18 mouse cellular contexts compared by ENCODE assay signal in the genomic region with DNA sequence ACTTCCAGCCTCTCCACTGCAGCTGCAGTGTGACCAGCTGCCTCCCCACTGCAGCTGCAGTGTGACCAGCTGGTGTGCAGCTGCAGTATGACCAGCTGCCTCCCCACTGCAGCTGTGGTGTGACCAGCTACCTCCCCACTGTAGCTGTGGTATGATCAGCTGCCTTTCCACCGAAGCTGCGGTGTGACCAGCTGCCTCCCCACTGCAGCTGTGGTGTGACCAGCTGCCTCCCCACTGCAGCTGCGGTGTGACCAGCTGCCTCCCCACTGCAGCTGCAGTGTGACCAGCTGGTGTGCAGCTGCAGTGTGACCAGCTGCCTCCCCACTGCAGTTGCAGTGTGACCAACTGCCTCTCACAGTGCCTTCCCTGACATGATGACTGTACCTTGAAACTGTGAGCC. TPM values are rescaled to one million over a fixed set of nuclear protein-coding genes. Genes with fewer than 3 reads are reported as not detected.
DNase-seq lines count a peak whose midpoint lies in the region; ATAC-seq and TF ChIP-seq lines count a peak whose summit lies in the region.
"Had no signal": no experiment of that assay in that cellular context is flagged by ENCODE, and none has a peak within 500 bp of the region (broad histone marks: within the 10 kb centered on the region; RNA-seq: fewer than 3 reads in every experiment).

No protein-coding gene starts in this region.

- DNase-seq in G1E (ENCODE audit: low spot score) = no peak
- no peak for DNase-seq in midbrain, embryonic 14.5 days
- no peak for DNase-seq in frontal cortex, postnatal 14 days (ENCODE audit: low spot score in 2 of 2)
- DNase-seq: adrenal gland, adult 2 months; adrenal gland, adult 8-10 months; adrenal gland, postnatal 10 days; adrenal gland, postnatal 14 days; adrenal gland, postnatal 25 days; adrenal gland, postnatal 36 days; B cell, adult 2 months; cerebellum, adult 11 months; cerebellum, adult 11-12 months; cerebellum, adult 18-20 months; cerebellum, adult 2 months had no signal

- no peak overlapping the region for H3K27ac ChIP-seq in midbrain, embryonic 14.5 days (replicated peaks; ENCODE audit: low read depth, low read length)

- no peak overlapping the region for H3K4me2 ChIP-seq in myocyte (ENCODE audit: low read depth)
- H3K4me2 ChIP-seq in midbrain, embryonic 14.5 days (ENCODE audit: low read length) = no peak overlapping the region

- no peak for ATAC-seq in G1E (ENCODE audit: extremely low read depth, insufficient number of reproducible peaks, low FRiP score, poor library complexity, severe bottlenecking)
- no peak for ATAC-seq in midbrain, embryonic 14.5 days (ENCODE audit: low FRiP score, low TSS enrichment)
- ATAC-seq: activated CD4-positive, CD25-positive, alpha-beta regulatory T cell, adult 4 months; CD4-positive, CD25-positive, alpha-beta regulatory T cell, adult 4 months; Patski had no signal

- no peak overlapping the region for H3ac ChIP-seq in myocyte (ENCODE audit: control insufficient read depth, insufficient read length)

- no peak for TF ChIP-seq CTCF in G1E (IDR thresholded peaks at IDR 0.05; ENCODE audit: low read depth, low read length)

- H3K36me3 ChIP-seq in G1E (replicated peaks) = no peaks in the 10 kb centered on the region
- H3K36me3 ChIP-seq in myocyte (ENCODE audit: control insufficient read depth, insufficient read depth) = no peaks in the 10 kb centered on the region
- H3K36me3 ChIP-seq in midbrain, embryonic 14.5 days (ENCODE audit: control insufficient read depth, insufficient read depth, low read length) = no peaks in the 10 kb centered on the region

- no peak for TF ChIP-seq POLR2A in myocyte (IDR thresholded peaks at IDR 0.05; ENCODE audit: insufficient read length, low read depth)

- no peaks in the 10 kb centered on the region for H3K4me1 ChIP-seq in G1E (ENCODE audit: insufficient read depth, low read depth, low read length)
- no peaks in the 10 kb centered on the region for H3K4me1 ChIP-seq in midbrain, embryonic 14.5 days (ENCODE audit: control insufficient read depth, insufficient read depth, low read length)

- no peaks in the 10 kb centered on the region for H3K79me2 ChIP-seq in myocyte (ENCODE audit: control insufficient read depth, insufficient read depth)

- peaks cover 9% of the 10 kb centered on the region for H3K27me3 ChIP-seq in G1E (ENCODE audit: insufficient read depth, low read length)
- peaks cover 10% of the 10 kb centered on the region for H3K27me3 ChIP-seq in myocyte (ENCODE audit: control insufficient read depth, insufficient read depth, insufficient read length)
- H3K27me3 ChIP-seq in midbrain, embryonic 14.5 days (ENCODE audit: control insufficient read depth, insufficient read depth, low read length) = no peaks in the 10 kb centered on the region
- H3K27me3 ChIP-seq: Patski had no signal

- H3K9me3 ChIP-seq in G1E (replicated peaks) = peaks cover 23% of the 10 kb centered on the region
- no peaks in the 10 kb centered on the region for H3K9me3 ChIP-seq in midbrain, embryonic 14.5 days (ENCODE audit: control insufficient read depth, low read length)

- peak overlapping the region; percentile 5; the same call in 1 of the 2 replicates for H3K4me3 ChIP-seq in G1E (ENCODE audit: low read depth, low read length)
- H3K4me3 ChIP-seq in myocyte = no peak overlapping the region
- H3K4me3 ChIP-seq in midbrain, embryonic 14.5 days (replicated peaks; ENCODE audit: low read depth, low read length) = no peak overlapping the region

- WGBS in midbrain, embryonic 14.5 days = 96% methylated on average over 3 of the region's 3 CpGs

- no peak overlapping the region for H3K9ac ChIP-seq in midbrain, embryonic 14.5 days (replicated peaks; ENCODE audit: low read length)

TF ChIP-seq in myocyte, 11 proteins besides CTCF, POLR2A, EP300 and RAD21:
- TF ChIP-seq MYOD1 (IDR thresholded peaks at IDR 0.05; ENCODE audit: control insufficient read depth in 1 of 3, insufficient read length in 2 of 3, low read depth in 2 of 3) (peak in 2 of 3 experiments; percentile 54 to 62), USF1 (IDR thresholded peaks at IDR 0.05; ENCODE audit: low read depth) (no peak), TCF3 (IDR thresholded peaks at IDR 0.05; ENCODE audit: insufficient read length, low read depth) (peak; percentile 65), MYOG (IDR thresholded peaks at IDR 0.05; ENCODE audit: control insufficient read depth in 1 of 3, insufficient read depth in 1 of 3, insufficient read length in 2 of 3, low read depth in 2 of 3) (peak in 2 of 3 experiments; percentile 35 to 77)

RNA-seq across cellular contexts. Expression of gene Dnajc11, which starts 11.4 kb away (rescaled TPM):
- total RNA-seq in G1E (2014; fragmentation: Nextera tagmentation) = 40.5 and 51.1 TPM in 2 replicates
- 69.6 and 97.1 TPM in 2 replicates for total RNA-seq in G1E (2017)
- polyA plus RNA-seq in G1E (2012) = 43.7 and 67.2 TPM in 2 replicates
- 45.5 TPM for polyA plus RNA-seq in myocyte (2012; fragmentation: generic; extraction: Trizol)
- polyA plus RNA-seq in midbrain, embryonic 14.5 days (2014; fragmentation: Nextera tagmentation; extraction: Ambion mirVana) = 69.2 and 75.2 TPM in 2 replicates
